Mouse (Mus musculus): ENCODE measurements around the gene Timm8a2.

- TF ChIP-seq ZNF384 (IDR thresholded peaks at IDR 0.05; ENCODE audit: low read depth, low read length) = no peak
- no peak for TF ChIP-seq ZC3H11A (IDR thresholded peaks at IDR 0.05; ENCODE audit: borderline replicate concordance, low read depth, low read length)
Measured at GRCm38 (mm10) chr14:121989869-121990268, 44.6 kb upstream of the Timm8a2 start.
